Mouse (Mus musculus) midbrain, embryonic 16.5 days (tissue): ENCODE measurements around the gene Gm10647. TPM values are rescaled to one million over a fixed set of nuclear protein-coding genes. Genes with fewer than 3 reads are reported as not detected.
"Not testable (repeated sequence)": the region's sequence is repeated elsewhere in the genome, so short reads cannot be mapped to it uniquely, and the experiment has no call there.

Experiments
- ATAC-seq: fragments of 200-750 bp; cut with Nextera tagmentation; 2 replicates; pipeline ENCODE4 v1.8.0; 2017; ENCODE audit warnings: moderate TSS enrichment
- H3K27ac ChIP-seq: fragments of 300-500 bp; sonication (generic); 2 replicates; pipeline ENCODE4 v1.5.1; 2014; ENCODE audit warnings: mild to moderate bottlenecking, low read length, mixed read lengths
- H3K27me3 ChIP-seq: fragments of 300-500 bp; sonication (generic); 2 replicates; pipeline ENCODE4 v1.6.1; 2014; ENCODE audit warnings: low read depth, low read length, mixed read lengths; ENCODE audit not compliant: control insufficient read depth, insufficient read depth
- H3K36me3 ChIP-seq: fragments of 300-500 bp; sonication (generic); 2 replicates; pipeline ENCODE4 v1.6.1; 2014; ENCODE audit warnings: mild to moderate bottlenecking, low read length, moderate library complexity, mixed read lengths; ENCODE audit not compliant: control insufficient read depth, insufficient read depth
- H3K4me1 ChIP-seq: fragments of 300-500 bp; sonication (generic); 2 replicates; pipeline ENCODE4 v1.6.1; 2014; ENCODE audit warnings: mild to moderate bottlenecking, low read length, mixed read lengths; ENCODE audit not compliant: control insufficient read depth, insufficient read depth
- H3K4me2 ChIP-seq: fragments of 300-500 bp; sonication (generic); 2 replicates; pipeline ENCODE4 v1.6.1; 2014; ENCODE audit warnings: mild to moderate bottlenecking, low read length, mixed read lengths
- H3K4me3 ChIP-seq: fragments of 300-500 bp; sonication (generic); 2 replicates; pipeline ENCODE4 v1.5.1; 2014; ENCODE audit warnings: low read depth, mild to moderate bottlenecking, low read length, moderate library complexity, mixed read lengths
- H3K9ac ChIP-seq: fragments of 300-500 bp; sonication (generic); 2 replicates; pipeline ENCODE4 v1.6.1; 2014; ENCODE audit warnings: low read depth, low read length, mixed read lengths
- H3K9me3 ChIP-seq: fragments of 300-500 bp; sonication (generic); replicated peaks from 2 replicates; pipeline ENCODE4 v1.6.1; 2014; ENCODE audit warnings: mild to moderate bottlenecking, low read length, mixed read lengths; ENCODE audit not compliant: control insufficient read depth, poor library complexity, severe bottlenecking
- WGBS: fragments of 180-500 bp; shearing (Covaris S2); extraction: QIAGEN DNeasy Blood & Tissue Kit; methylation state at CpG from one replicate; pipeline ENCODE4 v1.1.7; 2014; 5-methylcytosine and 5-hydroxymethylcytosine counted together
- polyA plus RNA-seq: library from polyadenylated mRNA; unstranded; fragments of >200 nt; fragmentation: Nextera tagmentation; extraction: Ambion mirVana; gene quantifications from 2 replicates; pipeline ENCODE4 v1.2.1, GENCODE M21; 2015

The Gm10647 gene
- 0.52 and 0.54 TPM in 2 replicates for polyA plus RNA-seq

DNA sequence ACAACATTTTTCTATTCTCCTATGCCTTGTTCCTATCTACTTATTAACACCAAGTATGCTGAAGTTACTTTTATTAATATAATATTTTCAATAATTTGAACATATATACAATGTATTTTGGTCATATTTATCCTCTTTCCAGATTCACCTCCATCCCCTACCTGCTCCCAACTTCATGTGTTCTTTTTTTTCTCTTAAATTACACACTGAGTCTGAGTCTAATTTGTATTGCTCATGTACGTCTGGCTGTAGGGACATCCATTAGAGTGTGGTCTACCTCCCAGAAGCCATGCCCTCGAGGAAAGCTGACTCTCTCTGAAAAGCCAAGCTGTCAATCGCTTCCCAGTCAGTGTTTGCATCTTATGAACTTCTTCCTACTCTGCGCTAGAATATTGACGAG, at the start of gene Gm10647:
TSS of gene Gm10647 (plus strand) at position 301 of the 400 bp plus-strand sequence.
- H3K4me2 ChIP-seq = peak within 1 kb of the TSS; percentile 75
- WGBS = 79% methylated on average over 5 of the region's 5 CpGs
- ATAC-seq = no peak
- peak within 1 kb of the TSS; percentile 83 for H3K4me3 ChIP-seq
- H3K27ac ChIP-seq = peak within 1 kb of the TSS; percentile 89; the same call in 1 of the 2 replicates
- no peaks in the 10 kb centered on the region for H3K27me3 ChIP-seq
- H3K4me1 ChIP-seq = peaks cover 11% of the 10 kb centered on the region
- H3K9me3 ChIP-seq = no peaks in the 10 kb centered on the region
- no peaks in the 10 kb centered on the region for H3K36me3 ChIP-seq
- peak within 1 kb of the TSS; percentile 90 for H3K9ac ChIP-seq

DNA sequence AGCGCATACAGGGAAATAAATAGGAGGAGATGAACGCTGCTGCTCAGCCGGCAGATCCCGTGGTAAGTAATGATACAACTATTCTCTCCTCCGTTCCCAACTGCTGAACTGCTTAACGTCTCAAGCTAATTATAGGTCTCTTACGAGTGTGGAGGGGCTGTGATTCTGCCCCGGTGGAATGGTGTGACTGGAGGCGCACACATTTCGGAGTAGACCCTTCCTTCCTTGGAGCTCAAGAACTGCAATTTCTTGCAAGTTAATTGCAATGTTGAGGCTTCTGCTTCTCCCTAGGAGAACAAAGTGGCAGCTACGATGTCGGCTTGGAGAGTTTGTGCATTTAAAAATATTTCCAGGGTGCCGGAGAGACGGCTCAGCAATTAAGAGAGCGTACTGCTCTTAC, 48.4 kb upstream of the Gm10647 start:
- H3K9ac ChIP-seq = no peak overlapping the region
- H3K9me3 ChIP-seq = no peaks in the 10 kb centered on the region
- 75% methylated on average over 15 of the region's 15 CpGs for WGBS
- H3K4me3 ChIP-seq = no peak overlapping the region
- no peaks in the 10 kb centered on the region for H3K4me1 ChIP-seq
- H3K36me3 ChIP-seq = no peaks in the 10 kb centered on the region
- no peaks in the 10 kb centered on the region for H3K27me3 ChIP-seq
- no peak overlapping the region for H3K27ac ChIP-seq
- no peak overlapping the region for H3K4me2 ChIP-seq
- ATAC-seq = no peak

DNA sequence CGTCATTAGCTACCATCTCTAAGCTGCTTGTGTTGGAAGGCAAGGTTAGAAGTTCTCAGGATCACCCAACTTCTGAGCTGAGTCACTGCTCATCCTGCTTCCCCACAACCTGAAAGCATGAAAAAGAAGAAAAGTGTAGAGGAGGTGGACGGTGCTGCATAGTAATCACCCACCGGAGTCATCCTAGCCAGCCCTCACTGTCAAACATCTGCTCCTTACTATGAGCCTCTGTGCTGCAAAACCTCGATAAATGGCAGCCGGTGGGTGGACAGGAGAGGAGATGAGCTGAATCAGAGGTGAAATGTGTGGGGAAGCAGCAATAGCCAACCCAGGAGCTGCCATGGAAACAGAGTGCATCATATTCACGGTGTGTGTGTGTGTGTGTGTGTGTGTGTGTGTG, 44.0 kb upstream of the Gm10647 start:
- H3K27me3 ChIP-seq = no peaks in the 10 kb centered on the region
- H3K27ac ChIP-seq = no peak overlapping the region
- H3K9ac ChIP-seq = no peak overlapping the region
- no peaks in the 10 kb centered on the region for H3K9me3 ChIP-seq
- no peak for ATAC-seq
- H3K4me2 ChIP-seq = no peak overlapping the region
- H3K4me3 ChIP-seq = no peak overlapping the region
- no peaks in the 10 kb centered on the region for H3K36me3 ChIP-seq
- H3K4me1 ChIP-seq = no peaks in the 10 kb centered on the region
- WGBS = 78% methylated on average over 6 of the region's 6 CpGs

DNA sequence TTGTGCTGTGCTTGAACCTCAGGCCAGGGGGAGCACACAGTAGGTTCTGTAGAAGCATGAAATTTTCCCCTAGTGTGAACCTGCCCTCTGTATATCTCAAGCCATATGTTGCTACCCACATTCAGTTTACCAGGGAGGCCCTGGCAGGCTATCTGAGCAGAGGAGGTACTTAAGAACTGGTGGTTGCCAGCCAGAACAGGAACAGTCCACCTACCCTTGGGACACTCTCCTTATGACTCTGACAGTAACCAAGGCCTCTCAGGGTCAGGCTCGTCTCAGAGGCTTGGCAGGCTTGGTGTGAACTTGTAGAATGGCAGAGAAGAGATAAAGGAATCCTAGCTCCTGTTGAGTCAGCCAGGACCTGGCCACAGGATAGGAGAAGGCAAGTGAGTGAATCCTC, 35.8 kb upstream of the Gm10647 start:
- Histone ChIP-seq H3K9ac (no peak overlapping the region), H3K4me3 (no peak overlapping the region), H3K4me2 (no peak overlapping the region), H3K27ac (no peak overlapping the region), H3K27me3 (no peaks in the 10 kb centered on the region), H3K4me1 (no peaks in the 10 kb centered on the region), H3K36me3 (no peaks in the 10 kb centered on the region), H3K9me3 (no peaks in the 10 kb centered on the region)
- 68% methylated on average over 1 of the region's 1 CpGs for WGBS
- no peak for ATAC-seq

DNA sequence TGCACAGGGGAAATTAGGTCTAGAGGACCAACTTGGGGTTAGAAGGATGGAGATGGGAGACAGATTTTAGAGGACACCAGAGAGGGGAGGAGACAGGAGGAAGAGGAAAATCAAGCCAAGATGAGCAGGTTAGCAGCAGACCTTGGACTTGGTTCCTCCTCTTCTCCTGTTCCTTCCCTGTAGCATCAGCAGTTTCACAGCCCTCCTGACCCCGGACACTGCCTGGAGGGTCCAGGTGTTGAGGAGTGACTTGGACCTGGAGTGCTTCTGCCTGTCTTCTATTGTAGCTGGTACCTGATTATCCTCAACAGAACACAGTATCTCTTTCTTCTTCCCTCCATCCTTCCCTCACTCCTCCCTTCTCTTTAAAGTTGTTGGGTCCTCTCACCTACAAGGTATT, 28.1 kb upstream of the Gm10647 start:
- no peaks in the 10 kb centered on the region for H3K36me3 ChIP-seq
- H3K4me3 ChIP-seq = no peak overlapping the region
- ATAC-seq = no peak
- no peak overlapping the region for H3K9ac ChIP-seq
- H3K4me1 ChIP-seq = no peaks in the 10 kb centered on the region
- H3K4me2 ChIP-seq = no peak overlapping the region
- H3K27me3 ChIP-seq = no peaks in the 10 kb centered on the region
- H3K9me3 ChIP-seq = no peaks in the 10 kb centered on the region
- H3K27ac ChIP-seq = no peak overlapping the region
- WGBS = 80% methylated on average over 1 of the region's 1 CpGs

DNA sequence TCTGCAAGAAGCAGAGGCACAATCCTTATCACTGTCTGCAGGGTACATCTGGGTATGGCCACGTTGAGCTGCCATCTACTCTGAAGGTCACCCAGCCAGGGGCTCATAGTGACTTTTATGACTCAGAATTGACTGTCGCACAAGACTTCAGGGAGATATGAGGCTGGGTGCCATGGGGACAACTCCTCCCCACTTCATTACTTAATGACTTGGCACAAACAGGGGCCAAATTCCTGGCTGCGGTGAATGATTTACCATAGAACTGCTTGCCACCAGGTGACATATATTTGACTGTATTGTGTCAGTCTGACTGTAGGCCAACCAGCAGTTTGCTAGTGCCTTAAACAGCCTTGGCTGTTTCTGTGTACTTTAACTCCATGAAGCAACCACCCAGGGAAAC, 27.6 kb upstream of the Gm10647 start:
- 88% methylated on average over 3 of the region's 3 CpGs for WGBS
- ATAC-seq = no peak

DNA sequence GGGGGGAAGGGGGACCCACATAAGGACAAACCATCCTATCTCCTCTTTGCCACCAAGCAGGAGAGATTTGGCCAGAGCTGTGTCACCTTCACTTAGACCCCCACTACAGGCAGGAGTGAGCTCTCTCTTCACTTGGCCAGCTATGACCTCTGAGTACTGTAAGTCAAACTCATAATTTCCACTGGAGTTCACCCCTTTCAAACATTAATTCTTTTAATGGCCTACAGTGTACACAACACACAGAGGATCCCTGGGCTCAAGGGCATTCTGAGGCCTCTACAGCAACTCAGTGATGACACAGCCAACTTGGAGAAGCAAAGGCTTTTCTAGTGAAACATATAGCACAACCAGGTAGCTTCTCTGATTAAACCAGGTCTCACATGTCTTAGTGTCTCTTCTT, 26.1 kb upstream of the Gm10647 start:
- Histone ChIP-seq H3K9ac (no peak overlapping the region), H3K9me3 (no peaks in the 10 kb centered on the region), H3K27me3 (no peaks in the 10 kb centered on the region), H3K27ac (no peak overlapping the region), H3K4me2 (no peak overlapping the region), H3K4me1 (no peaks in the 10 kb centered on the region), H3K36me3 (no peaks in the 10 kb centered on the region), H3K4me3 (no peak overlapping the region)
- no peak for ATAC-seq

More for the DNA sequence above, 27.6 kb upstream of the Gm10647 start:
- H3K4me1 ChIP-seq = no peaks in the 10 kb centered on the region
- H3K27ac ChIP-seq = no peak overlapping the region
- H3K27me3 ChIP-seq = no peaks in the 10 kb centered on the region
- H3K4me3 ChIP-seq = no peak overlapping the region
- no peaks in the 10 kb centered on the region for H3K36me3 ChIP-seq
- H3K9ac ChIP-seq = no peak overlapping the region
- no peaks in the 10 kb centered on the region for H3K9me3 ChIP-seq
- no peak overlapping the region for H3K4me2 ChIP-seq

DNA sequence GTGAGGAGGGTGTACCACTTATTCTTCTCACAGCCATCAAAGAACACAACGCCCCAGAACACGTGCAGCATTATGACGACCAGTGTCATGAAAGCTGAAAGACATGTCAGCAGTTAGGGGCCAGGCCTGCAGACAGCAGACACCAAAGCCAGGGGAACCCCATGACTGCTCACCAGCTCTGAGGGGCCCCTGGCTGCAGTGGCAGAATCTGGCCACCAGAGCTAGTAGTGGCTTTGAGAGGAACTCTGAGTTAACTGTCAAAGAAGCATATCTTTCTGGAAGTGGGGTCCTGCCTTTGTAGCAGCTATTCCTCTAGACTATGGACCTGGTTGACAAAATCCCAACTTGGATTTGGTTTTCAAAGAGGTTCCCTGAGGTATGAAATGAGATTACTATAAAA, 12.3 kb upstream of the Gm10647 start:
- no CpG with 5 or more reads among the region's 3 CpGs for WGBS
- H3K4me1 ChIP-seq, H3K4me2 ChIP-seq, H3K27ac ChIP-seq, H3K27me3 ChIP-seq, H3K4me3 ChIP-seq, ATAC-seq, H3K9ac ChIP-seq, H3K9me3 ChIP-seq, H3K36me3 ChIP-seq: not testable (repeated sequence)

DNA sequence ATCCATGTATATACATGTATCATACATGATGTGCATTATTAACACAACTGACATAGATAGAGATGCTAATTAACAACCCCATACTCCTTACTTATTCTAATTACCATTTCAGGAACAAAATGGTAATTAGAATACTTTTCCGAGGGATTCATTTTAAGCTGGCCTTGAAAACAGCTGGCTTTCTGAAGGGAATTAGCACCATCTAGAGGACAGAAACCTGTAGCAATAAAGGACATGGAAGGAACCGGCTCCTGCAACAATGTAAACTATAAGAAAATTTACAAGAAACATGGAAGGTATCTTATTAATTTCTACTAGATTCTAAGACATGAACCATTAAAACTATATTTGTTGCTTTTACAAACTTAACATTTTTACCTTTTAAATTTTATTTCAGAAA, 9.0 kb upstream of the Gm10647 start:
- 7% methylated on average over 2 of the region's 2 CpGs for WGBS
- no peak for ATAC-seq
- Histone ChIP-seq H3K4me1 (no peaks in the 10 kb centered on the region; the same call in 1 of the 2 replicates), H3K36me3 (0 out of 2 replicates have a peak, but pooled peaks cover 3% of the 10 kb centered on the region), H3K27me3 (no peaks in the 10 kb centered on the region), H3K4me2 (no peak overlapping the region), H3K27ac (no peak overlapping the region), H3K9me3 (no peaks in the 10 kb centered on the region), H3K4me3 (no peak overlapping the region), H3K9ac (no peak overlapping the region)
